Mouse (Mus musculus) urinary bladder, adult 2 months (tissue): ENCODE measurements at regions not wholly inside any gene's neighbourhood (a gene's known extent, or its start where the extent isn't known, plus 50 kb on each side); places are given as distances from the start of the nearest gene placed in this dataset.

ENCODE experiments used
- DNase-seq: peaks from one replicate; pipeline ENCODE4 v3.0.0; 2022; ENCODE audit warnings: low spot score

- no peak for DNase-seq
Observed at GRCm38 (mm10) chr11:23996250-23996649, 78.6 kb downstream of the A830031A19Rik start.

GRCm38 (mm10) chr11:23994160-23994559, 80.7 kb downstream of the A830031A19Rik start:
- no peak for DNase-seq

DNA sequence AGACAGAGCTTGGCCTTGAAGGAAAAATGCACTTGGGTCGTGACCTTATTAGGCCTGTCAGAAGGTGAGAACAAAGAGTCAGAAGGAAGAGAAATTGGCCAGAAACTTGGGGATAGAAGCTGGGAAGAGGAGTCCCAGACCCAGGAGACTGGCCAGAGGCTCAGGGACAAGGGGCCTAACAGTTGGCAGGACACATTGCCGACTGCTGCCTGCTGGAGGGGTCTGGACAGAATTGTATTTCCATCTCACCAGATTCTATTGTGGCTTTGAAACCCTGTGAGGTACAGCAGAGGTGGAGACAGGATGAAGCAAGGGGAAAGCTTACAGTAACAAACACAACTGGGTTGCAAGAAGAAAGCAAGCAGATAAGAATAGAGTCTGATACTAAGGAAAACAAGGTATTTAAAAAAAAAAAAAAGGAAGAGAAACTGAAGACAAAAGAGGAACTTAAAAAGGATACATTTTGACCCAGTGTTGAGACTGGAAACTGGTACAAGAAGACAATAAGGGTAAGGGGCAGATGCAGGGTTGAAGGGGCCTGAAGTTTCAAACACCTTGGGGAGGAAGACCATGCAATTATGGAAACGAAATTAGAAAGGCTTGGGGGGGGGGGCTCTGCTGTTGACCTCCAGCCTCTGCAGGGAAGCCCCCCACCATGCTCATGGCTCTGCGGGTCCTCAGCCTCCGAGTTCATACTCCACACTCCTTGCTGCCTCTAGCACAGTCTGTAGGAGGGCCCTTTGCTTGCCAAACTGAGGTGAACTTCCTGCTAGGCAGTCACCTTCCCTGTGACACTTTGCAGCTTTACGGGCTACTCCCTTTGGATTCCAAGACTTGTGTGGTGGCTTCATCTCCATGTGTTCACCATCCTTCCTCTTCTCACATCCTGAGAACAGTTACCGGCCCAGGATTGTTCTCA, 87.1 kb downstream of the A830031A19Rik start:
- no peak for DNase-seq

DNA sequence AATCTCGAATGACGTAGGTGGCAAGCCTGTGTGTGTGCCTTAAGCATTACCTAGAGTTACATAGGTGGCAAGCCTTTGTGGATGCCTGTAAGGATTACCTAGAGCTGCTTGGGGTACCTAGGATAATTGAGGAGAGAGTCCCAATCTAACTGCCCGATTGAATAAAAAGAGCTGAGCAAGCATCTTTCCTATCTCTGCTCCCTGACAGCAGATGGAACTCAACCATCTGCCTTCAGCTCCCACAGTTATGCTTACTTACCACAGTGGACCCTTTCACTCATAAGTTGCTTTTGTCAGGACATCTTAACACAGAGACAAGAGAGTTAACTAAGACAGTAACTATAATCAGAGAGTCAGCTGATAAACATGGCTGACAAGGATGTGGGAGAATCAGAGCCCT, 89.6 kb downstream of the A830031A19Rik start:
- no peak for DNase-seq

- DNase-seq = peak; percentile 40
Observed at GRCm38 (mm10) chr11:23979332-23979731, 84.3 kb upstream of the Papolg start.

- DNase-seq = no peak
Observed at GRCm38 (mm10) chr11:23978300-23978699, 83.2 kb upstream of the Papolg start.

DNA sequence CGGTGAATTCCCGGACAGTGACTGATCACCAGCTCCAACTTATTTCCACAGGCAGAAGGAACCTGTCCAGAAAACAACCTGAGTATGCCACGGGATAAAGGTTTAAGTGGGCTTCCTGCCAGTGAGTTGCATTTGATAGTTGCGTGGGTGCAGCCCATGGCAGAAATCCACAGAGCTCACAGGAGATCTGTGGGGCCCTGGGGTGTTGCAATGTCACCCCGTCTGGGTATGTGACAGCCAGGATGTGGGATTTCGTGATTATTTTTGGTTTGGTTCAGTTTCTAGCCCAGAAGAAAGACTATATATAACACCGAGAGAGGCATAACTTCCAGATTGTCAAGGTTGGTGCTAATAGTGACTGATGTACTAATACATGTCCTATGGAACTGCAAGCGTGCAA, 82.0 kb upstream of the Papolg start:
- DNase-seq = no peak

DNA sequence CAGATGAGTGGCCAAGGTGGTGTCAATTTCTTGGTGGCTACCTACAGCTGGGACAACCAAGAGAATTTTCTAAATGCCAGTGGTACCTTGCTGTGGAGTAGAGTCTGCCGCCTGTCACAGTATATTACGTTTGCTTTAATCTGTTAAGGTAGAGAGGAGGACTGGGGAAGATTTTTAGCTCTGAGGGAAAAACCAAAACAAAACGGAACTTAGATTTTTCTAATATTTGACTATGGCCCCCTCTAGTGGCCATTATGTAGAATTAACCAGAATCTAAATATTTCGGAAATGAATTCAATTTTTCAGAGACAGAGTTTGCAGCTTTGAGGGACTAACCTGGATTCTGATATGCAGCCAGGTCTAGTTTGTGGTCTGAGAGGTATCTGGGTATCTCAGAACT, 59.3 kb upstream of the Papolg start:
- no peak for DNase-seq

DNA sequence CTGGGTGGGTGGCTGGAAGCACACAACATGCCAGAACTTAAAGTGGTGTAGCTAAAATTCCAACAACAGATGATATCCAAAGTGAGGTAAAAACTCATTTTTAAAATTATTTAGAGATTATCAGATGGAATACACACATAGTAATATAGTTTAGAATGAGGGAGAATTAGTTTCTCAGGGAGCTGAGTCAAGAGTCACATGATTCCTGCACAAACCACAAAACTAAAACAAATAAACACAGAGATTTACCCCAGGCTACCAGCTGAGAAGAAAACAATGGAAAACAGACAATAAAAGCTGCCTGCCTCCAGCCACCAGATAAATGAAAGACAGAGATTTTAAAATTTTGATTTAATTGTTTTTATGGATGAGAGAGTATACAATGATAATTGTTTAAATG, 50.9 kb upstream of the Papolg start:
- no peak for DNase-seq
